Mouse (Mus musculus): ENCODE measurements around the gene Adamts8.

Gene Adamts8

DNA sequence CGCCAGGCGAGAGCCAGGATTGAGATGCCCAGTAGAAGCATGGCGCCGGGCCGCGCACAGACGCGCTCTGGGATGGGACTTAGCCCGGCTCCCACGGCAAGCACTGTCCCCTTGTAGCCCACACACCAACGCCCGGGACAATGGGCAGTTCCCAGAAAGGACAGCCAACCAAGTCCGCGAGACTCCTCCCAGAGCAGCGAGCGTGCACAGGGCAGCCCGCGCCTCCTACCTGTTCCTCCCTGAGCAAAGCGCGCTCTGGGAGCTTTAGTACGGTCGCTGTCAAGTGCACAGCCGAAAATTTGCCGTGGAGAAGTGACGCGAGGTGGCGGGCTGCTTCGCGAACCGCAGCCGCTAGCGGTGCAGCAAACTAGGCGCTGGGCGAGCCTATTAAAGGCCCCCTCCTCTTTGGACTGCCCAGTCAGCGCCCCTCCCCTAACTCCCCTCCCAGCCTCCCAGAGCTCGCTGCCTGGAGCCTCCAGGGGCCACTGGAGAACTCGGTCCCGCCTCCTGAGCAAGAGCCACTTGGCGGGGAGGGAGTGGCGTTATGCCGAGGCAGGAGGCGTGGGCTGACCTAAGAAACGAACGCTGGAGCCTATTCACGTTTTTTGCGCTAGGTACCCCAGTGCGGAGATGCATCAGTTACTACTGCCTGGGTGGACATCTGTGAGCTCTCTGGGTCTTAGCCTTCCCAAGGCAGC lies 20.0 kb upstream of the Adamts8 start, which contains the start of gene Adamts15:
Gene Adamts15, minus strand, starts transcription at position 256 of the 698 bp plus-strand sequence.
- no peak for DNase-seq

GRCm38 (mm10) chr9:30928759-30929158 lies 13.6 kb upstream of the Adamts8 start:
- no peak for DNase-seq

DNA sequence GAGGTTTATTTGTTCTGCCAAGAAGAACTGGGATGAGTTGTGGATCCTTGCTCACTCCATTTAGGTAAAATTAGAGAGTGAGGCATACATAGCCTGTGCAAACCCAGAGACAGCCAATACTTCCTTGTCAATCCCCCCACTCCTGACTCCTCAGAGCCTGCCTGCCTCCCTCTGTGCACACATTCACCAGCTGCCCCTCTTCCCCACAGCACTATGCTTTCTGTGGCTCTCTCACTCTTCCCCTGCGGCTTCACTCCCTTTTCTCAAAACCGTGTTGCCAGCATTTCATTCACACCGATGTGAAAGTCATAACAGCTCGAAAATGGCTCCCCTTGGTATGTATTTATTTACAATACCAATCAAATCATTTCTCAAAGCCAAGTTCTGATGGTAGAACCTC lies 10.0 kb upstream of the Adamts8 start:
- DNase-seq = no peak

GRCm38 (mm10) chr9:30934827-30935226 lies 7.5 kb upstream of the Adamts8 start:
- DNase-seq = no peak

DNA sequence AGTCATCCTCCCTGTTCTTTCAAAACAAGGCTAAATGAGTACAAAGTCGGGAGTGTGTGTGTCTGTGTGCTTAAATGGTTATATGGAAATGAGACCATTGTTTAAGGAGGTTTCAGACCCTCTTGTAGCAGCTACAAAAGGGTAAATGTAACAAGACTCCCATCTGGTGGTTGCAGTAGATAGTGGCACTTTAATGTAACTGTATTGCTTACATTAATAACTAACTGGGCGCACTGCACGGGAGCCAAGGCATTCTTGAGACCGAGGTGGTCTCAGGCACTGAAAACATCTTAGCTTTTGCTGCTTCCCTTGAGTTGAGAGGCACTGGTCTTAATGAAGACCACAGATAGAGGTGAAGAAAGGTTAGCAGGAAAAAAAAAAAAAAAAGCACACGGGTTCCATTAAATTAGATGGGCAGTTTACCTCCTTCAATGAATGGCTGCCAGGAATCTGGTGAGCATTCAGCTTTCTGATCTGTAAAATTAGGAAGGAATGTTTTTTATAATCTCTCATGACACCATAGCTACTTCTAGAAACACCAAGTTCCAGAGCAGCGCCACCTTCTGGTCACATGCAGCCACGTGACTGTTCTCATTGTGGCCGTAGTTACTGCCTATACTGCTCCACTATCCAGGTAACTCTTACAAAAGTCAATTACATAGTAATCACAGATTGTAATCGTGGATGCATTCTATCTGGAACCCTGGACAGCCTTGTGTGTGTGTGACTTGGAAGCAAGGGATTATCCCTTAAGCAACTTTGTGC lies 5.5 kb upstream of the Adamts8 start:
- DNase-seq = peak in 1 of 2 experiments; percentile 14

DNA sequence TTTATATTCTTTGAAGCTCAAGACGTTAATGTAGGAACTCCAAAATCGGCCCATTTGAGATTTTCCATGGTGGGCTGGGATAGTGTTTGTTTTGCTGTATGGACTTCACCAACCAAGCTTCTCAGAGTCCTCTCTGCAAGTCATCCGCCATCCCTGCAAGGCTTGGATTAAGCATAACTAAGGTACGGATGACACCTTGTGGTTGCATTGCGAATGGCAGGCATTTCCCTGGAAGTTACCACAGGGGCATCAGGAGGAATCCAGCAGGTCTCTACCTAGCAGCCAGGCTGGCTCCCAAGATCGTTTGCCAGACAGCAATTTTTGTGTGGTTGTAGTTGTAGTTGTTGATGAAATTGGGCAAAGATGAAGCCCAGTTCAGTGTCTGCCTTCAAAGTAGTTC lies 2.0 kb upstream of the Adamts8 start:
- DNase-seq = peak; percentile 44 to 46

DNA sequence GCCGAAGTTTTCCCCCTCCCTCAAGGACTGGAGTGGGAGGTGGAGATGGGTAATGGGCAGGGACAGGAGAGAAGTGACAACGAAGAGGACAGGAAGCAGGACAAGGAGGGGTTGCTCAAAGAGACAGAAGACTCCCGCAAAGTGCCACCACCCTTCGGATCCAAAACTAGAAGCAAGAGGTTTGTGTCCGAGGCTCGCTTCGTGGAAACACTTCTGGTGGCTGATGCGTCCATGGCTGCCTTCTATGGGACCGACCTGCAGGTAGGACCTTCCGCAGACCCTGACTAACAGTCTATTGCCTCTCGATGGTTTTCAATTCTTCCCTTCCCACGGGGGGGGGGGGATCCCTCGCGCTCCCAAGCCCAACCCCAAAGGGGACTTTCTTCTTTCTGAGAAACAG lies 979 bp downstream of the Adamts8 start:
- no peak for DNase-seq

DNA sequence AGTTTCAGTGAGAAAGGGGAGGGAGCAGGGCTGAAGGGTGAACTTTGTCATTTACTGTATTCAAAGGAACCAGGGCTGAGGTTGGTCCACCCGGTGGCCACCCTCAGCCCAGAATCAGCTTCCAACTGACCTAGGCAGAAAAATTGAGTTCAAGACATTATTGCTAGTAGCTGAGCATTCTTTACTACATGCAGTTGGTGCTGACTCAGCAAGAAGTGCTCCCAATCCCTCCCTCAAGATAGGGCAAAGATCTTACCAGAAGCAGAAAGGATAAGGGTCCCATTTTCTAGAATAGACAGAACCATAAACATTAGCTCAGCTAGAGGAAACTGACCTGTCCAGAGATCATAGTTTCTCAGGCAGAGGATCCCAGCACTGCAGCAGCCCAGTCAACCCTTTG lies 1.9 kb downstream of the Adamts8 start:
- no peak for DNase-seq

- no peak for DNase-seq
Observed at GRCm38 (mm10) chr9:30945276-30945675, 2.9 kb downstream of the Adamts8 start.

- no peak for DNase-seq
Observed at GRCm38 (mm10) chr9:30949422-30949821, 7.1 kb downstream of the Adamts8 start.

DNA sequence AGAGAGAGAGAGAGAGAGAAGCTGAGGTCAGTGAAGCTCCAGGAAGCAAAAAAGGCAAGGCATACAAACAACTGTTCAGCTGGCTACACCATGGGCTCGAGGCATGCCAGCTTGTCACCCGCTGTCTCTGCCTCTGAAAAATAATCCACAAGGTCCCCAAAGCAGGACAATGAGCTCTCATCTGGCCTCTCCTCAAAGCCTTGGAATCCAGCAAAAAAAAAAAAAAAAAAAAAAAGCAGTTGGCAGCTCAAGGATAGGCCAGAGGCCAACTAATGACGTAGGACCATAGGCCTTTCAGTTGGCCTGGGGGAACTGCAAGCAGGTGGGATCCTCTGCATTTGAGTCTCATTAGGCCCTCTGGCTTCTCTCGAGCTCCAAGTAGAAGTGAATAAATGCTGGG lies 7.6 kb downstream of the Adamts8 start:
- DNase-seq = no peak

- DNase-seq = no peak
Observed at GRCm38 (mm10) chr9:30950592-30950991, 8.2 kb downstream of the Adamts8 start.

DNA sequence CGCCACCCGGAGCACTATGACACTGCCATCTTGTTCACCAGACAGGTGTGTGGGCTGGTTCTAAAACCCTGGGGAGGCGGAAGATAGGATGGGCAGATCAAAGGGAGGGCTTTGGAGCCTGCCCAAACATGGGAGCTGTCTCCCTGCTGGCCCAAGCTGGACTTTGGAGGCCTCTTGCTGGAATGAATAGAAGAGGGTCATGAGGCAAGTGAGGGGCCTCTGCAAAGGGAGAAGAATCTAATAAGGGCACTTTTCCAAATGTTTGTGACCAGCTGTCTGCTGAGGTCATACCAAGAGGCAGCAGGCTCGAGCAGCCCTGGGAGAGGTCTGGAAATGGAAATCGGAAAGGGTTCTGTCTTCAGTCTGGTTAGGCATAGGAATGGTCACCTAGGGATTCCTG lies 9.1 kb downstream of the Adamts8 start:
- no peak for DNase-seq

GRCm38 (mm10) chr9:30953287-30953686 lies 10.9 kb downstream of the Adamts8 start:
- peak in 1 of 2 experiments; percentile 5 for DNase-seq

- DNase-seq = no peak
Observed at GRCm38 (mm10) chr9:30955246-30955645, 12.9 kb downstream of the Adamts8 start.

GRCm38 (mm10) chr9:30963780-30964179 lies 21.4 kb downstream of the Adamts8 start:
- no peak for DNase-seq

GRCm38 (mm10) chr9:30964685-30965084 lies 22.3 kb downstream of the Adamts8 start:
- no peak for DNase-seq

GRCm38 (mm10) chr9:30966881-30967280 lies 24.5 kb downstream of the Adamts8 start:
- DNase-seq = no peak

DNA sequence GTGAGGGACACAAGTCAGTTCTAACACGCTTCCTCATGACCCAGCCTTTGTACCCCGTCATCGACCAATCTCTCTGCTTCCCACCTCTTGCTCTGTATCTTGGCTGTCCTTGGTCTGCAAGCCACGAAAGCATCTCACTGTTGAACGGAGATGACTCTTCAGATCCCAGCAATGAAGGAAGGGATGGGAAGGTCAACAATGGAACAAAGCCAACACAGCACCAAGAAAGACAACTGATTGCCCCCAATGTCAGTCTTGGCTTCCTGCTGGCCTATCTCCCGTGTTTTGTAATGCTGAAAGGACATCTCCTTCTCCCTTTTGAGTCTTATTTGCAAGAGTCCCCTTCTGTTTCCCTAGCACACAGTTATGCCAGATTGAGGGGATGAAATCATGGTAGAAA lies 25.8 kb downstream of the Adamts8 start:
- DNase-seq = no peak

GRCm38 (mm10) chr9:30970001-30970400 lies 27.6 kb downstream of the Adamts8 start:
- DNase-seq = no peak

DNA sequence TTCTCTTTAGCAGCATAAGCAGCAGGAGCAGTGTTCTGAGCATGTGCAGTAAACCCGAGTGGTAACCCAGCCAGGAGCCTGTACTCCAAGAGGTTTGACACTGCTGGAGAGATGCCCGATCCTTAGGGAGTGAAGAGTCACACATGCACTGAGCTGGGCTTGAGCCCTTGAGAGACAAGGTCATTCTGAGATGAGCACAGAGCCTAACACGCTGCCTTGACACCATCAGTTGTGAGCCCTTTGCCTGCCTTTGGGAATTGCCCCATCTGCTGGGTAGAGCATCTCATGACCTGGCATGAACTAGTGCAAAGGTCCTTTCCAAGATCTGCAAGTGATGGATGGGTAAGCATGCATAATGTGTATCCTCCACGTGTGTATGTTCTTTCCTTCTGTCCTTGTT lies 29.6 kb downstream of the Adamts8 start:
- DNase-seq = no peak

DNA sequence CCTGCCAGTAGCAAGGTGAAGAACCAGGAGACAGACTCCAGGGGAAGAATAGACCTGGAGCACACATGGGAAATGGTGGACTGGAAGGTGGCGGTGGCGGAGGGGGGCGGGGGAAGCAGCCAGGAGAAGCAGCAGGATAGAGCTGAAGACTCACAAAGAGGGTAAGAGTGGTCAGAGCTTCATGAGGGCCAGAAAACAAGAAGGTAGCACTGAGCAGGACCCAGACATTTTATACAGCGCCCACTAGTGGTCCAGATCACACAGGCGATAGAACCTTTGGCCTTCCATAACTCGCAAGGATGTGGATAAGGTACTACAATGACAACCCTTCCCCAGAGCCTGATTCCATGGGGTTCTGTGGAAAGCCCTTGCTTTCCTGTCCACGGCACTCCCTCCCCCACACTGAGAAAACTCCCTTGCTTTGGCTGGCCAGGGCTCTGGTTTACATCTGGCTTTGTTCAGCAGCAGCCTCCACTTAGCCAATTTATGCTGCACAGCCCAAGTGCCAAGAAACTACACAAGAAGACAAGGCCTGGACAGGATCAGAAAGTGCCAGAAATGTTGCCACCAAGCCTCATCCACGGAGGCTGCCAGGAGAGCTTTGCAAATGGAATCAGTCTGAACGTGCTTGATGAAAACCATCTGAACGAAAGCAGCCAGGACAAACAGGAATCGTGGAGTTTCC lies 34.1 kb downstream of the Adamts8 start:
- DNase-seq = no peak

DNA sequence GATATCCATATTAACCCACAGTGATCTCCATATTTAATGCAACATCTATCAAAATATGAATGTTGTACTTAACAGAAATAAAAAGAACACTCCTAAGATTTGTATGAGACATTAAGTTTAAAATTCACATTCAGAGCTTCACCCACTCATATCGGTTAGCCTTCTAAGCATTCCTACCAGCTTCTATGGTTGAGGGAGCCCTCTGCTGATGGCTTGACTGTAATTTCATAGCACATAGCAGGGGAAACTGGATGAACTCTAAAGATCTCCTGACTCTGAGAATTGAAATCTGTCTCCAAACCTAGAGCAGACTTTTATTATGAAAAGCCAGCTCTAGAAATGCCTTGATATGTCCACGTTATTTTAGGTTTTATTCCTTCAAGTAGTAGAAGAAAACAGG lies 38.1 kb downstream of the Adamts8 start:
- no peak for DNase-seq

- DNase-seq = no peak
Observed at GRCm38 (mm10) chr9:30985782-30986181, 43.4 kb downstream of the Adamts8 start.

Data from B cell, adult 2 months (primary cell).